Mouse (Mus musculus): ENCODE results near the gene Kcnj3.

DNA sequence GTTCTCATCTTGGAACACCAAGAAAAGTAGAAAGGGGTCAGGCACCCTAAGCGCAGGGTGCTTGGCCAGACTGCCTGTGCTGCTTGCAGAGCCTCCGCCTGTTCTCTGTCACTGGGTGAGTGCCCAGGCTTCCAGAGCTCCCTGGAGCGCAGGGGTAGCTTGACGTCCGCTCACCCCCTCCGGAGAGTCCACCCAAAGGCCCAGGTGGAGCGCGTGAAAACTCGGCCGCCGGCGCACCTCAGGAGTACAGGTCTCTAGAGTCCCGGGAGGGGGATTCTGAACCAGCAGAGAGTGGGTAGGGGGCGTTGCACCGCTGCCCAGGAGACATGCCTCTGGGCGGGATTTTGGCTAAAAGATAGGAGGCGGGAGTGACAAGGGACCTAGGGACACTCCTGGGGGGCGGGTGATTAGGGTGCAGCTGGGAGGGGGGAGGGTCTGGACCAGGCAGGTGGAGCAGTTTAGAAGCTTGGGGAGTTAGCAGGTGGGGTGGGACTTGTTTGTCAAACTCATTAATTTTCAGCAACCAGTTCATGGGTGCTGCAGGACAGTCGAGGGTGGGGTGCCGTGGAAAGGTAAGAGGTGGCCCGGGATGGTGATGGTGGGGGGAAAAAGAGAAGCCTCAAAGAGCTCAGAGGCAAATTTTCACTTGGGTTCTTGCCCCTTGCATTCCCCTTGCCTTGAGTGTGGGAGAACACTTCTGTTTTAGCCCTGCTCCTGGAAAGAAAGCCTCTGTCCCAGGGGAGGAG is 664 bp downstream of the Kcnj3 start:
- TF ChIP-seq CTCF (IDR thresholded peaks at IDR 0.05; ENCODE audit: extremely low read depth, insufficient read depth, insufficient read length, insufficient replicate concordance) (no peak), POLR2A (IDR thresholded peaks at IDR 0.05; ENCODE audit: low read depth, low read length) (no peak)
